Mouse (Mus musculus): ENCODE measurements around the gene Gm3646.

Gene Gm3646

GRCm38 (mm10) chr1:39779111-39779980, 25.8 kb downstream of the Gm3646 start:
- no peak for DNase-seq

GRCm38 (mm10) chr1:39773991-39774729, 31.0 kb downstream of the Gm3646 start:
- no peak for DNase-seq

- DNase-seq: no peak
Measured at GRCm38 (mm10) chr1:39773551-39773950, 31.6 kb downstream of the Gm3646 start.

- DNase-seq: no peak
Measured at GRCm38 (mm10) chr1:39772401-39773095, 32.6 kb downstream of the Gm3646 start.

GRCm38 (mm10) chr1:39770436-39770835, 34.7 kb downstream of the Gm3646 start:
- no peak for DNase-seq

GRCm38 (mm10) chr1:39768017-39768416, 37.1 kb downstream of the Gm3646 start:
- DNase-seq: no peak

- DNase-seq: no peak
Measured at GRCm38 (mm10) chr1:39765854-39766493, 39.2 kb downstream of the Gm3646 start.

GRCm38 (mm10) chr1:39762025-39762370, 43.1 kb downstream of the Gm3646 start:
- peak; percentile 81 for DNase-seq

GRCm38 (mm10) chr1:39761211-39762024, 43.7 kb downstream of the Gm3646 start:
- DNase-seq: peak; percentile 60

GRCm38 (mm10) chr1:39760181-39760715, 44.9 kb downstream of the Gm3646 start:
- no peak for DNase-seq

- DNase-seq: peak; percentile 27
Measured at GRCm38 (mm10) chr1:39759231-39760175, 45.6 kb downstream of the Gm3646 start.

GRCm38 (mm10) chr1:39758244-39758643, 46.9 kb downstream of the Gm3646 start:
- DNase-seq: peak; percentile 32

- DNase-seq: no peak
Measured at GRCm38 (mm10) chr1:39756952-39757351, 48.2 kb downstream of the Gm3646 start.

- DNase-seq: no peak
Measured at GRCm38 (mm10) chr1:39754224-39754957, 50.7 kb downstream of the Gm3646 start.
